Mouse (Mus musculus) embryonic fibroblast, embryonic 13.5 days (primary cell): Measurements from ENCODE around the gene Gramd1b.

Experiments used
- CTCF ChIP-seq: IDR thresholded peaks from 2 replicates; pipeline ENCODE4 v1.5.1; 2011; ENCODE audit warnings: mild to moderate bottlenecking, control low read depth, low read length, moderate library complexity, borderline replicate concordance; ENCODE audit not compliant: insufficient read depth
- POLR2A ChIP-seq: IDR thresholded peaks from 2 replicates; pipeline ENCODE4 v1.6.1; 2011; ENCODE audit warnings: low read depth, mild to moderate bottlenecking, control low read depth, low read length, moderate library complexity

- TF ChIP-seq POLR2A (no peak), CTCF (no peak)
Observed at GRCm38 (mm10) chr9:40272822-40273221, 258.4 kb downstream of the Gramd1b start.
